Mouse (Mus musculus) heart, postnatal 0 days (tissue): Measurements from ENCODE around the gene Bex4. TPM values are rescaled to one million over a fixed set of nuclear protein-coding genes. Genes with fewer than 3 reads are reported as not detected.
"Not testable (repeated sequence)": the region's sequence is repeated elsewhere in the genome, so short reads cannot be mapped to it uniquely, and the experiment has no call there.

Experiments
- ATAC-seq: fragments of 200-750 bp; cut with Nextera tagmentation; 2 replicates; pipeline ENCODE4 v1.8.0; 2017; ENCODE audit warnings: low read depth, moderate number of reproducible peaks, moderate library complexity; ENCODE audit not compliant: insufficient read depth
- DNase-seq: peaks from one replicate; pipeline ENCODE4 v3.0.0-alpha.2; 2016; ENCODE audit warnings: low spot score
- H3K27ac ChIP-seq: fragments of 300-500 bp; sonication (generic); 2 replicates; pipeline ENCODE4 v1.5.1; 2014; ENCODE audit warnings: low read depth, mild to moderate bottlenecking
- H3K27me3 ChIP-seq: fragments of 300-500 bp; sonication (generic); 2 replicates; pipeline ENCODE4 v1.6.1; 2014; ENCODE audit warnings: low read length, mixed read lengths; ENCODE audit not compliant: control insufficient read depth, insufficient read depth
- H3K36me3 ChIP-seq: fragments of 300-500 bp; sonication (generic); replicated peaks from 2 replicates; pipeline ENCODE4 v1.6.1; 2014; ENCODE audit warnings: low read length, mixed read lengths; ENCODE audit not compliant: control insufficient read depth, insufficient read depth
- H3K4me1 ChIP-seq: fragments of 300-500 bp; sonication (generic); 2 replicates; pipeline ENCODE4 v1.6.1; 2014; ENCODE audit warnings: antibody characterized with exemption; ENCODE audit not compliant: control insufficient read depth, insufficient read depth
- H3K4me2 ChIP-seq: fragments of 300-500 bp; sonication (generic); 2 replicates; pipeline ENCODE4 v1.6.1; 2014; ENCODE audit warnings: low read depth, mild to moderate bottlenecking, low read length, moderate library complexity
- H3K4me3 ChIP-seq: fragments of 300-500 bp; sonication (generic); 2 replicates; pipeline ENCODE4 v1.5.1; 2014; ENCODE audit warnings: low read depth, low read length
- H3K9ac ChIP-seq: fragments of 300-500 bp; sonication (generic); replicated peaks from 2 replicates; pipeline ENCODE4 v1.6.1; 2014; ENCODE audit warnings: low read depth, low read length, mixed read lengths
- H3K9me3 ChIP-seq: fragments of 300-500 bp; sonication (generic); replicated peaks from 2 replicates; pipeline ENCODE4 v1.6.1; 2016; ENCODE audit warnings: low read length; ENCODE audit not compliant: control insufficient read depth
- CTCF ChIP-seq: IDR thresholded peaks from 2 replicates; pipeline ENCODE4 v1.5.1; 2016; ENCODE audit warnings: antibody characterized with exemption, control low read depth, low read depth
- EP300 ChIP-seq: IDR thresholded peaks from 2 replicates; pipeline ENCODE4 v1.6.1; 2016; ENCODE audit warnings: antibody characterized with exemption, low read depth
- WGBS: fragments of 180-500 bp; shearing (Covaris S2); extraction: QIAGEN DNeasy Blood & Tissue Kit; methylation state at CpG from one replicate; pipeline ENCODE4 v1.1.7; 2014; 5-methylcytosine and 5-hydroxymethylcytosine counted together
- polyA plus RNA-seq: library from polyadenylated mRNA; unstranded; fragments of >200 nt; fragmentation: Nextera tagmentation; extraction: Ambion mirVana; gene quantifications from 2 replicates; pipeline ENCODE4 v1.2.1, GENCODE M21; 2015
- total RNA-seq: library from RNA; depleted of rRNA; stranded (reverse); fragments of >200 nt; gene quantifications from 2 replicates; pipeline ENCODE4 v1.2.3, GENCODE M21; 2014; ENCODE audit warnings: low replicate concordance; rRNA removed

The Bex4 gene
- total RNA-seq (13.8 and 15.5 TPM in 2 replicates), polyA plus RNA-seq (93.8 and 119 TPM in 2 replicates)

DNA sequence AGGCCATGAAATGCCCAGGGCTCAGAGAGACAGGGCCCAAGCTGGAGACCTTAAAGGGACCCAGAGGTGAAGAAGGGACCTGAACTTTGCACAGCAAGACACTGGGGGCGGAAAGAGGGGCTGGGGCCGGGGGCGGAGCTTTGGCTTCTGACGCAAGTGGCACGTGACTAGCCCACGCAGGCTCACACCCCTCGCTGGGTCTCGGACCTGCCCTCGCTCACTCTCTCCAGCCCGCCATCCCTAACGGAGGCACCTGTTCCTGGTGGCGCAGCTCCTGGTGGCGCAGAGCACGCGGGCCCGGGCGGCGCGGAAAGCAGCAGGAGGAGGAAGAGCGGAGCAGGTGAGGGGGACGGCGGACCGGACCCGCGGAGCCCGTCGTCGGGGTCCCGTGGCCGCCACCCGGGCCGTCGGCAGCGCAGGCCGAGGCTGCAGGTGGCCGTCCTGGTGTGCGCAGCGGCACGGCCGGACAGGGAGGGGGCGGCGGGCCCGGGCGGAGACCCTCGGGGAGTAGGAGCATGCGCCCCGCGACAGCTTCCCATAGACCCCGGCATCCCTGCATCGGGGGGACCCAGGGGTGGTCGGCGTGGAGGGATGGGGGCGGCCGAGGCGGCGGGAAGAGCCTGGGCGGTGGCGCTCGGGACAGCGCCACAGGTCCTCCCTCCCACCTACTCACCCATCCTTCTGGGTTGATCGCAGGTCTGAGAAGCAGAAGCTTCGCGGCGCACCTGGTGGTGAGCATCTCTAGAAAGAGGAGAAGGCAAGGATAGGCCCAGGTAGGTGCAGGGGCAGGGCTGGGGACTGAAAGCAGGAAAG, at the start of gene Bex4:
Bex4 (plus strand) TSS at position 170 of the 813 bp plus-strand sequence.
- 37% methylated on average over 11 of the region's 64 CpGs for WGBS
- H3K4me1 ChIP-seq, DNase-seq, H3K9me3 ChIP-seq, H3K27ac ChIP-seq, H3K36me3 ChIP-seq, H3K27me3 ChIP-seq: not testable (repeated sequence)
- peak within 1 kb of the TSS; percentile 56 for H3K4me2 ChIP-seq
- H3K4me3 ChIP-seq: peak within 1 kb of the TSS; percentile 41
- ATAC-seq: peak; percentile 92
- H3K9ac ChIP-seq: peak within 1 kb of the TSS; percentile 26; the same call in 1 of the 2 replicates

DNA sequence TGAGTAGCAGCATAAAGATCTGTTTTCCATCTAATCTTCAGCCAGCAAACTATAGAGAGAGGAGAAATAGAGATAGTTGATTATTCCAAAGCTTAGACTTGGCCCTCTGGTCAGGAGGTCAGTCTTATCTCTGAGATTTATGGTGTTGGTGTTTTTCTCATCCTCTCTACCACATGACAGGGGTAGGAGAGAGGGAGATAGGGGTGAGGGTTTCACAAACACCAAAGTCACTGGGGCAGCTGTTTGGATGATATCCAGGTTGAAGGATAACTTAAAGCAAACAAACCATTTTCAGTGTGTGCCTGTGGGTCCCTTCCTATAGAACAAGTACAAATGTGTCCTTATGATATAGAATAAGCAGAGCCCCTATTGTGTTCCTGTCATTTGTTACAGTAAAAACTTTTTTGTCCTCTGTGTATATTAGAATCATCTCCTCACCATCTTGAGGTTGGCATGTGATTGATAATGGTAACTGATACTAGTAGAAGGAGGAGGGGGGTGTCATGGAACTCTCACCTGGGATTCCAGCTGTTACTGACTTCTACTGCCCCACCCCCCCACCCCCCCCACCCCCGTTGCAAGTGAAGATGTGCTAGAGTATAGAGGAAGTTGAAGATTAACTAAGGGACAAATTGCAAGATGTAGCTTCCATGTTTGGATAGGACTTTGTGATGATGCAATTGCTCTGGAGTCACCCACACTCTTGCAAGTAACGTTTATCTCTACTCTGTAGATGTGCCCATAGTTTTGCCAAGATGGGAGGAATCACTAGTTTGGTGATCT, 46.1 kb upstream of the Bex4 start:
- ATAC-seq (no peak), DNase-seq (no peak)
- Histone ChIP-seq H3K9ac (no peak overlapping the region), H3K36me3 (no peaks in the 10 kb centered on the region), H3K9me3 (no peaks in the 10 kb centered on the region), H3K4me1 (no peaks in the 10 kb centered on the region), H3K27me3 (no peaks in the 10 kb centered on the region), H3K4me2 (no peak overlapping the region), H3K27ac (no peak overlapping the region), H3K4me3 (no peak overlapping the region)
- no peak for TF ChIP-seq CTCF
- TF ChIP-seq EP300: no peak
- 16% methylated on average over 2 of the region's 2 CpGs for WGBS

GRCm38 (mm10) chrX:136094421-136094820, 44.4 kb upstream of the Bex4 start:
- TF ChIP-seq EP300 (no peak), CTCF (no peak)
- ATAC-seq: no peak
- DNase-seq: no peak
- Histone ChIP-seq H3K4me3 (no peak overlapping the region), H3K9me3 (no peaks in the 10 kb centered on the region), H3K27ac (no peak overlapping the region), H3K4me2 (no peak overlapping the region), H3K4me1 (no peaks in the 10 kb centered on the region), H3K27me3 (no peaks in the 10 kb centered on the region), H3K36me3 (no peaks in the 10 kb centered on the region), H3K9ac (no peak overlapping the region)
- WGBS: 48% methylated on average over 2 of the region's 2 CpGs

GRCm38 (mm10) chrX:136104046-136104723, 34.6 kb upstream of the Bex4 start:
- ATAC-seq: no peak
- H3K4me2 ChIP-seq: no peak overlapping the region
- H3K9me3 ChIP-seq: no peaks in the 10 kb centered on the region
- H3K4me3 ChIP-seq: no peak overlapping the region
- no peak overlapping the region for H3K9ac ChIP-seq
- TF ChIP-seq EP300: no peak
- no peak for TF ChIP-seq CTCF
- H3K27ac ChIP-seq: no peak overlapping the region
- no peaks in the 10 kb centered on the region for H3K36me3 ChIP-seq
- H3K27me3 ChIP-seq: no peaks in the 10 kb centered on the region
- WGBS: 61% methylated on average over 4 of the region's 4 CpGs
- no peak for DNase-seq
- H3K4me1 ChIP-seq: no peaks in the 10 kb centered on the region

DNA sequence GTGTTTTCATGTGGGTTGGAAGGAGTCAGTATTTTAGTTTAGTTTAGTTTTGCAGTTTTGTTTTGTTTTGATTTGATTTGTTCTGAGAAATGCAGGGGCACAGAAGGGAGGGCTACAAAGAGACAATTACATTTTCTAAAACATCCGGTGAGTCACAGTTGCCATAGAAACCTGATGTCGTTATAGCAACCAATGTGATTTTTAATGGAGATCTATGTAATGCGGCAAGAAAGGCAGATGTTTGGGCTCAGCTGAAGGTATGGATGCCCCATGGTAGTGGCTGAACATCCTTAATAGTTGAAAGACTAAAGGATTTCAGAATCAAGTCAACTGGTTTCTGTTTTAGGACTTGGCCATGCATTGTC, 34.1 kb upstream of the Bex4 start:
- H3K9ac ChIP-seq: no peak overlapping the region
- H3K4me1 ChIP-seq: no peaks in the 10 kb centered on the region
- H3K9me3 ChIP-seq: no peaks in the 10 kb centered on the region
- no peak for TF ChIP-seq EP300
- TF ChIP-seq CTCF: no peak
- DNase-seq (no peak), ATAC-seq (no peak)
- no peak overlapping the region for H3K27ac ChIP-seq
- H3K4me3 ChIP-seq: no peak overlapping the region
- no peak overlapping the region for H3K4me2 ChIP-seq
- WGBS: 72% methylated on average over 3 of the region's 3 CpGs
- H3K27me3 ChIP-seq: no peaks in the 10 kb centered on the region
- no peaks in the 10 kb centered on the region for H3K36me3 ChIP-seq
